Mouse (Mus musculus) lung, postnatal 36 days (tissue): ENCODE data around the gene Krtap6-2.

Source experiments
- DNase-seq: peaks from one replicate; pipeline ENCODE4 v3.0.0; 2022; ENCODE audit warnings: mixed read lengths

The Krtap6-2 gene

DNA sequence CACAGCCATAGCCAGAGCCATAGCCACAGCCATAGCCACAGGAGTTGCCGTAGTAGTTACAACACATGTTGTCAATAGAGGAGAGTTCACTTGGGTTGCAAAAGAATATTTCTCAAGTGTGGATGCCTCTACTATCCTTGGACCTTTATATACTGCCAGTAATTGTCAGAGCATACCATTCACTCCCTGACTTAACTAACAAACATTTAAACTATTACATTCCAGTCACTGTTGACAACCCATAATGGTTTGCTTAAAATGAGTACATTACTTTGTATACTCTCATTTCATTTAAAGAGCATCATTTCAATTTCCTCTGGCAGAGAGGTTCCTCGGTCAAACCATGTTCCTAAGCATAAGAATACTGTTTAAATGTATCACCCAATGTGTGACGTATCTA is at the start of gene Krtap6-2:
TSS of gene Krtap6-2 (minus strand) at position 101 of the 400 bp plus-strand sequence.
- no peak for DNase-seq

- no peak for DNase-seq
Measured at GRCm38 (mm10) chr16:89461189-89461588, 41.3 kb upstream of the Krtap6-2 start.

- no peak for DNase-seq
Measured at GRCm38 (mm10) chr16:89429586-89429985, 9.7 kb upstream of the Krtap6-2 start.

DNA sequence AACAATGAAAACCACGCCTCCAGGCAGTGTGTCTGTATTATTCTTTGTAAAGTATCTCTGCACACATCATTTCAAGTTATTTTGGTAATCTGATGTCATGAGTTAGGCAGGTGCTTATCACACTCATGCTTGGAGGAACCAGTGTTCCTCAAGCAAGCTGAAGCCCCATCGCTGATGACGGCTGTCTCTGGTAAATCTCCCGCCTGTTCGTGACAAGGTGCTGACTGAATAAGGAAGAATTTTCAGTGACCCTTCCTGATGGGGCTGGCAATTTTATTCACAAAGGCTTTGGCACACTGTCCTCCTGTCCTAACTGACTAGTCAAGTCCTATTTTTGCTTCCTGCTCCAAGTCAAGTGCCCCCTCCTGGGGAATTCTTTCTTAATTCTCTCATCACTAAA is 5.4 kb upstream of the Krtap6-2 start:
- DNase-seq: no peak

DNA sequence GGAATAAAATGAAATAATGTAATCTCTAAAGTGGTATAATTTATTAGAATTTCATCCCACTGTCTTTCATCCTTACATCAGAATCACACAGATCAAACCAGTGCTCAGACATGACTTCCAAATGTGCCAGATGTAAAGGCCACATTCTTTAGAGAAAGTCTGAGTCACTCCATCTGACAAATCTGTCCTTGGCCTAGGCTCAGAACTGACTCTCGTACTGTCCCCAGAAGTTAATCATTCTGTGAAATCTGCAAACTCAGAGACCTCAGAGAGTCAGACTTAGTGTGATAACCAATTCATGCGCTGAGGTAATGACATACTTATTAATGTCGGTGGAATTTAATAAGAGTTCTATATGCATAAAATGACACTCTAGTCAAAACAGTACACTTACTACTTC is 3.6 kb downstream of the Krtap6-2 start:
- DNase-seq: no peak

- no peak for DNase-seq
Measured at GRCm38 (mm10) chr16:89410345-89411068, 9.4 kb downstream of the Krtap6-2 start.

GRCm38 (mm10) chr16:89403768-89404167 is 16.1 kb downstream of the Krtap6-2 start, which contains the start of gene Krtap21-1:
Gene Krtap21-1 (minus strand): TSS chr16:89403868.
- DNase-seq: no peak

DNA sequence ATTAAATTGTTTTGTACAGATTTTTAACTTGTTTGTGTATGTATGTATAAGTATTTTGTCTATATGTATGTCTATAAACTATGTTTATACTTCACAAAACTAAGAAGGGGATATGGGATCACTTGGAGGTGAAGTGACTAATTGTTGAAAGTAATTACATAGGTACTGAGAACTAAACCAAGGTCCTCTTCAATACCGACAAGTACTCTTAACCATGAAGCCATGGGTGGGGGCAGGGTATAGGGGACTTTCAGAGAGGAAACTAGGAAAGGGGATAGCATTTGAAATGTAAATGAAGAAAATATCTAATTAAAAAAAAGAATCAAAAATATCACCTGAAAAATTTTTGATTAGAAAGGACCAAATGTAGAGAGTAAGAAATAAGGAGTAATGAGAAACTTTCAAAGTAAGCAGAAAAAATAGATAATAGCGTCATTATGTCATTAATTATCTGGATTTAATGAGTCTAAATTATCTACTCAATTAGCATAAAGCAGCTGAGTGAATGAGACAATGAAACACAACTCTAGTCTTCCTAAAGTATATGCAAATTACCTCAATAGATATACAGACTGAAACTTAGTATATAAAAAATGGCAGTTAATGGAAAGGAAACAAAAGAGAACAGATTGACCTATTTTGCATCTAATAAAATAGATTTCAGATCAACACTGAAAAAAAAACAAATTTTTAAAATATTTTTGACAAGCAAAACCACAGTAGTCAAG is 47.0 kb downstream of the Krtap6-2 start:
- DNase-seq: no peak
